Mouse (Mus musculus): ENCODE measurements around the gene Atat1. TPM values are rescaled to one million over a fixed set of nuclear protein-coding genes. Genes with fewer than 3 reads are reported as not detected.
"Not testable (repeated sequence)": the region's sequence is repeated elsewhere in the genome, so short reads cannot be mapped to it uniquely, and the experiment has no call there.

Gene Atat1
- polyA plus RNA-seq (2015; fragmentation: Nextera tagmentation; extraction: Ambion mirVana) = 38.7 and 50.7 TPM in 2 replicates

- peak within 1 kb of the TSS; percentile 75 for H3K27ac ChIP-seq
- peak within 1 kb of the TSS; percentile 69 for H3K9ac ChIP-seq
- WGBS = 2% methylated on average over 25 of the region's 25 CpGs
- H3K36me3 ChIP-seq = peaks cover 35% of the 10 kb centered on the region
- H3K4me1 ChIP-seq (replicated peaks) = peaks cover 18% of the 10 kb centered on the region
- H3K4me3 ChIP-seq = peak within 1 kb of the TSS; percentile 78
- ATAC-seq (replicated peaks; ENCODE audit: insufficient number of reproducible peaks, insufficient read depth, low FRiP score, low read depth) = peak; percentile 85
- no peaks in the 10 kb centered on the region for H3K27me3 ChIP-seq
- no peaks in the 10 kb centered on the region for H3K9me3 ChIP-seq (replicated peaks)
- peak within 1 kb of the TSS; percentile 79 for H3K4me2 ChIP-seq
Observed at GRCm38 (mm10) chr17:35909919-35910369, at the start of gene Atat1. Gene Atat1 (minus strand): TSS chr17:35910075.

GRCm38 (mm10) chr17:35958533-35959223, 48.8 kb upstream of the Atat1 start:
- no peaks in the 10 kb centered on the region for H3K4me1 ChIP-seq (replicated peaks)

GRCm38 (mm10) chr17:35954665-35955064, 44.8 kb upstream of the Atat1 start:
- peaks cover 43% of the 10 kb centered on the region for H3K36me3 ChIP-seq
- no peaks in the 10 kb centered on the region for H3K27me3 ChIP-seq
- no peak for ATAC-seq (replicated peaks; ENCODE audit: insufficient number of reproducible peaks, insufficient read depth, low FRiP score, low read depth)
- WGBS = 76% methylated on average over 8 of the region's 8 CpGs
- no peaks in the 10 kb centered on the region for H3K9me3 ChIP-seq (replicated peaks)
- no peaks in the 10 kb centered on the region for H3K4me1 ChIP-seq (replicated peaks)
- H3K4me2 ChIP-seq = no peak overlapping the region
- H3K9ac ChIP-seq = no peak overlapping the region
- no peak overlapping the region for H3K27ac ChIP-seq
- no peak overlapping the region for H3K4me3 ChIP-seq

More at GRCm38 (mm10) chr17:35958533-35959223, 48.8 kb upstream of the Atat1 start:
- WGBS = 93% methylated on average over 15 of the region's 15 CpGs
- Histone ChIP-seq H3K27ac (no peak overlapping the region), H3K27me3 (no peaks in the 10 kb centered on the region), H3K36me3 (peaks cover 82% of the 10 kb centered on the region), H3K4me3 (no peak overlapping the region), H3K9me3 (replicated peaks) (no peaks in the 10 kb centered on the region), H3K9ac (no peak overlapping the region), H3K4me2 (no peak overlapping the region)
- no peak for ATAC-seq (replicated peaks; ENCODE audit: insufficient number of reproducible peaks, insufficient read depth, low FRiP score, low read depth)

GRCm38 (mm10) chr17:35952559-35952958, 42.7 kb upstream of the Atat1 start:
- not testable (repeated sequence) for H3K9ac ChIP-seq, H3K27me3 ChIP-seq
- 75% methylated on average over 2 of the region's 3 CpGs for WGBS

GRCm38 (mm10) chr17:35950946-35951345, 41.1 kb upstream of the Atat1 start:
- H3K4me1 ChIP-seq (replicated peaks); ATAC-seq (replicated peaks; ENCODE audit: insufficient number of reproducible peaks, insufficient read depth, low FRiP score, low read depth); H3K9me3 ChIP-seq (replicated peaks); H3K36me3 ChIP-seq; H3K4me3 ChIP-seq; H3K9ac ChIP-seq; H3K27me3 ChIP-seq; H3K27ac ChIP-seq; H3K4me2 ChIP-seq: not testable (repeated sequence)

More at GRCm38 (mm10) chr17:35952559-35952958, 42.7 kb upstream of the Atat1 start:
- ATAC-seq (replicated peaks; ENCODE audit: insufficient number of reproducible peaks, insufficient read depth, low FRiP score, low read depth); H3K9me3 ChIP-seq (replicated peaks); H3K4me1 ChIP-seq (replicated peaks); H3K4me3 ChIP-seq; H3K27ac ChIP-seq; H3K4me2 ChIP-seq: not testable (repeated sequence)
- H3K36me3 ChIP-seq = peaks cover 22% of the 10 kb centered on the region

- Histone ChIP-seq H3K27me3 (no peaks in the 10 kb centered on the region), H3K4me2 (no peak overlapping the region), H3K4me1 (replicated peaks) (no peaks in the 10 kb centered on the region), H3K4me3 (no peak overlapping the region), H3K36me3 (no peaks in the 10 kb centered on the region), H3K9ac (no peak overlapping the region), H3K9me3 (replicated peaks) (no peaks in the 10 kb centered on the region), H3K27ac (no peak overlapping the region)
- 48% methylated on average over 1 of the region's 1 CpGs for WGBS
- no peak for ATAC-seq (replicated peaks; ENCODE audit: insufficient number of reproducible peaks, insufficient read depth, low FRiP score, low read depth)
Observed at GRCm38 (mm10) chr17:35939941-35940340, 30.1 kb upstream of the Atat1 start.

- Histone ChIP-seq H3K9ac (no peak overlapping the region), H3K4me1 (replicated peaks) (no peaks in the 10 kb centered on the region), H3K4me2 (no peak overlapping the region), H3K9me3 (replicated peaks) (no peaks in the 10 kb centered on the region), H3K27me3 (no peaks in the 10 kb centered on the region), H3K36me3 (no peaks in the 10 kb centered on the region), H3K27ac (no peak overlapping the region), H3K4me3 (no peak overlapping the region)
- ATAC-seq (replicated peaks; ENCODE audit: insufficient number of reproducible peaks, insufficient read depth, low FRiP score, low read depth) = no peak
- 47% methylated on average over 2 of the region's 2 CpGs for WGBS
Observed at GRCm38 (mm10) chr17:35939108-35939507, 29.2 kb upstream of the Atat1 start.

GRCm38 (mm10) chr17:35937700-35938348, 27.9 kb upstream of the Atat1 start:
- Histone ChIP-seq H3K4me3 (no peak overlapping the region), H3K36me3 (no peaks in the 10 kb centered on the region), H3K4me1 (replicated peaks) (no peaks in the 10 kb centered on the region), H3K9me3 (replicated peaks) (no peaks in the 10 kb centered on the region), H3K27me3 (no peaks in the 10 kb centered on the region), H3K27ac (no peak overlapping the region), H3K9ac (no peak overlapping the region), H3K4me2 (no peak overlapping the region)
- ATAC-seq (replicated peaks; ENCODE audit: insufficient number of reproducible peaks, insufficient read depth, low FRiP score, low read depth) = no peak
- 25% methylated on average over 2 of the region's 2 CpGs for WGBS

GRCm38 (mm10) chr17:35935763-35936162, 25.9 kb upstream of the Atat1 start:
- not testable (repeated sequence) for H3K4me3 ChIP-seq; H3K9me3 ChIP-seq (replicated peaks); H3K9ac ChIP-seq; H3K4me1 ChIP-seq (replicated peaks); H3K4me2 ChIP-seq; H3K36me3 ChIP-seq; ATAC-seq (replicated peaks; ENCODE audit: insufficient number of reproducible peaks, insufficient read depth, low FRiP score, low read depth); H3K27me3 ChIP-seq; H3K27ac ChIP-seq
- WGBS = 79% methylated on average over 14 of the region's 14 CpGs

GRCm38 (mm10) chr17:35932608-35933007, 22.7 kb upstream of the Atat1 start:
- H3K36me3 ChIP-seq = peaks cover 38% of the 10 kb centered on the region
- WGBS = 87% methylated on average over 4 of the region's 4 CpGs

GRCm38 (mm10) chr17:35930627-35931026, 20.8 kb upstream of the Atat1 start:
- WGBS = 95% methylated on average over 12 of the region's 12 CpGs
- Histone ChIP-seq H3K9me3 (replicated peaks) (no peaks in the 10 kb centered on the region), H3K9ac (no peak overlapping the region), H3K36me3 (peaks cover 55% of the 10 kb centered on the region), H3K4me1 (replicated peaks) (no peaks in the 10 kb centered on the region), H3K27ac (no peak overlapping the region), H3K27me3 (no peaks in the 10 kb centered on the region), H3K4me2 (no peak overlapping the region), H3K4me3 (no peak overlapping the region)
- no peak for ATAC-seq (replicated peaks; ENCODE audit: insufficient number of reproducible peaks, insufficient read depth, low FRiP score, low read depth)

More at GRCm38 (mm10) chr17:35932608-35933007, 22.7 kb upstream of the Atat1 start:
- no peak overlapping the region for H3K4me3 ChIP-seq
- no peak overlapping the region for H3K27ac ChIP-seq
- ATAC-seq (replicated peaks; ENCODE audit: insufficient number of reproducible peaks, insufficient read depth, low FRiP score, low read depth) = no peak
- no peaks in the 10 kb centered on the region for H3K27me3 ChIP-seq
- H3K9ac ChIP-seq = no peak overlapping the region
- no peaks in the 10 kb centered on the region for H3K4me1 ChIP-seq (replicated peaks)
- H3K4me2 ChIP-seq = no peak overlapping the region
- no peaks in the 10 kb centered on the region for H3K9me3 ChIP-seq (replicated peaks)

GRCm38 (mm10) chr17:35929534-35929933, 19.7 kb upstream of the Atat1 start:
- Histone ChIP-seq H3K4me2 (no peak overlapping the region), H3K36me3 (peaks cover 66% of the 10 kb centered on the region), H3K4me1 (replicated peaks) (no peaks in the 10 kb centered on the region), H3K4me3 (no peak overlapping the region), H3K27ac (no peak overlapping the region), H3K9me3 (replicated peaks) (no peaks in the 10 kb centered on the region), H3K9ac (no peak overlapping the region), H3K27me3 (no peaks in the 10 kb centered on the region)
- no peak for ATAC-seq (replicated peaks; ENCODE audit: insufficient number of reproducible peaks, insufficient read depth, low FRiP score, low read depth)
- 91% methylated on average over 2 of the region's 2 CpGs for WGBS
